Mouse (Mus musculus) E14TG2a.4 (cell line): Measurements from ENCODE around the gene Depdc5.

Source experiments
- H3K27me3 ChIP-seq: 2 replicates; pipeline ENCODE4 v1.6.1; 2014; ENCODE audit warnings: low read length, control low read depth; ENCODE audit not compliant: insufficient read depth
- H3K36me3 ChIP-seq: 2 replicates; pipeline ENCODE4 v1.6.1; 2014; ENCODE audit warnings: low read length, control low read depth; ENCODE audit not compliant: insufficient read depth
- H3K4me1 ChIP-seq: replicated peaks from 2 replicates; pipeline ENCODE4 v1.6.1; 2014; ENCODE audit warnings: low read depth, low read length, control low read depth
- H3K4me3 ChIP-seq: replicated peaks from 2 replicates; pipeline ENCODE4 v1.5.1; 2014; ENCODE audit warnings: mild to moderate bottlenecking, low read length
- H3K9me3 ChIP-seq: 2 replicates; pipeline ENCODE4 v1.6.1; 2014; ENCODE audit warnings: low read length, control low read depth
- CTCF ChIP-seq: conservative IDR thresholded peaks from 2 replicates; pipeline ENCODE4 v1.5.1; 2014; ENCODE audit warnings: low read length
- NANOG ChIP-seq: IDR thresholded peaks from 2 replicates; pipeline ENCODE4 v1.6.1; 2014; ENCODE audit warnings: borderline replicate concordance, low read length, mixed read lengths
- POU5F1 ChIP-seq: IDR thresholded peaks from 2 replicates; pipeline ENCODE4 v1.6.1; 2014; ENCODE audit warnings: low read length, borderline replicate concordance

Depdc5 gene

GRCm38 (mm10) chr5:32934654-32935053, 71.2 kb downstream of the Depdc5 start:
- Histone ChIP-seq H3K4me3 (no peak overlapping the region), H3K27me3 (no peaks in the 10 kb centered on the region), H3K4me1 (no peaks in the 10 kb centered on the region), H3K36me3 (peaks cover 69% of the 10 kb centered on the region), H3K9me3 (no peaks in the 10 kb centered on the region)
- TF ChIP-seq CTCF (peak; percentile 19; the same call in 1 of the 2 replicates), NANOG (no peak)

GRCm38 (mm10) chr5:32940586-32940985, 77.1 kb downstream of the Depdc5 start:
- peaks cover 10% of the 10 kb centered on the region for H3K4me1 ChIP-seq
- peaks cover 82% of the 10 kb centered on the region for H3K36me3 ChIP-seq
- H3K9me3 ChIP-seq: no peaks in the 10 kb centered on the region
- no peaks in the 10 kb centered on the region for H3K27me3 ChIP-seq
- H3K4me3 ChIP-seq: no peak overlapping the region
- TF ChIP-seq CTCF (no peak), NANOG (no peak), POU5F1 (no peak)

DNA sequence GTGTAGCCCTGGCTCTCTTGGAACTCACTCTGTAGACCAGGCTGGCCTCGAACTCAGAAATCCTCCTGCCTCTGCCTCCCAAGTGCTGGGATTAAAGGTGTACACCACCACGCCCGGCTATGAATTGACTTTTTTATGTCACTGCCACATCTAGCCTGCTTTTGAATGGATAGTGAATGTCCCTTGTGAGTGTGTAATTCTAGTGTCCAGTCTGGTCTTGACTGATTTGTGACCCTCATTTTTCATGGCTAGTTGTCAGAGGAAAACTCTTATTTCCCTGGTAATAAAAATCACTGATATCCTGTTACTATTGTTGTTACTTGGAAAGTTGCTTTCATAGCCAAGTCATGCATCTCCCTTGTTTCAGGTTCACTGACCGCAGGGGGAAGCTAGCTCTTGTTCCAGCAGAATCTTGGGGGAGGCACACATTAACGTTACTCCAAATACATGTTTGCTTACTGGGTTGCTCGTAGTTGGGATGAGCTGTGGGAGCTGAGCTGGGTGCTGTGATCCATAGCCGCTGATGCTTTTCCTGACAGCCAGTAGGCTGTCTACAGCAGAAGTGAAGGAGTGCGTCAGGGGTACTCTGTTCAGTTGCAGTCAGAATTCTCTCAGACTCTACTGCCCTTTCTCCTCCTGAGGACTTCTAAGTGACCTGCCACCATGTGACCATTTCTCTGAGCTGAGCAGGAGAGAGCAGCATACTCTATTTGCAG, 77.9 kb downstream of the Depdc5 start:
- no peak for TF ChIP-seq NANOG
- TF ChIP-seq POU5F1: no peak
- no peak for TF ChIP-seq CTCF
- Histone ChIP-seq H3K4me1 (peaks cover 10% of the 10 kb centered on the region), H3K9me3 (no peaks in the 10 kb centered on the region), H3K4me3 (no peak overlapping the region), H3K27me3 (no peaks in the 10 kb centered on the region), H3K36me3 (peaks cover 82% of the 10 kb centered on the region)

GRCm38 (mm10) chr5:32950077-32950476, 86.6 kb downstream of the Depdc5 start:
- peaks cover 46% of the 10 kb centered on the region for H3K36me3 ChIP-seq
- no peak for TF ChIP-seq POU5F1
- no peak for TF ChIP-seq CTCF
- TF ChIP-seq NANOG: no peak

DNA sequence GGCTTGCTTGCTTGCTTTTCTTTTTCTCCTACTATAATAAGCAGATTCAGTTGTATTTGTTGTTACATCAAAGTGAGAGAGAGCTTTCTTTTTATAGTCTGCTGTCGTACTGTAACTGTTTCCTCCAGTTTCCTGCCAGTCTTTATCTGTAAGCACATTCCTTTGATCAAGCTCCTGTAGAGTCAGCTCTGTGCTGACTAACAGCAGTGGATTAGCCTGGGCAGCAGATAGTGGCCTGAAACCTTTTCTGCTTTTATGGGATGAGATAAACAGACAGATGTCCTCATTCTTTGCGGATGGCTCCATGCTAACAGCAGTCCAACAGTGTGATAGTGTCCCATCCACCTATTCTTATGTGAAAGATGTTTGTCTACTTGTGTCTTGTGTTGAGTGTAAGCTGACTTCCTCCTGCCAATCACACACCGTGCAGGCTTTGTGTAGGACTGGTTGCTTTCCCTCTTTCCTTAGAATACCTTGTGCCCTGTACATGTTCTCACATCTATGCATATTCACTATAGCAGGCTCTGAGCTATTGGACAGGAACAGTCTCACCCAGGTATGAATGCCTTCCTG, 87.3 kb downstream of the Depdc5 start:
- TF ChIP-seq NANOG: no peak
- TF ChIP-seq CTCF: no peak
- no peak for TF ChIP-seq POU5F1
- Histone ChIP-seq H3K9me3 (peaks cover 14% of the 10 kb centered on the region), H3K4me1 (peaks cover 4% of the 10 kb centered on the region; the same call in 1 of the 2 replicates), H3K36me3 (peaks cover 44% of the 10 kb centered on the region), H3K4me3 (no peak overlapping the region), H3K27me3 (no peaks in the 10 kb centered on the region)

More at GRCm38 (mm10) chr5:32950077-32950476, 86.6 kb downstream of the Depdc5 start:
- Histone ChIP-seq H3K9me3 (peaks cover 14% of the 10 kb centered on the region), H3K27me3 (no peaks in the 10 kb centered on the region), H3K4me3 (no peak overlapping the region), H3K4me1 (peaks cover 3% of the 10 kb centered on the region)

DNA sequence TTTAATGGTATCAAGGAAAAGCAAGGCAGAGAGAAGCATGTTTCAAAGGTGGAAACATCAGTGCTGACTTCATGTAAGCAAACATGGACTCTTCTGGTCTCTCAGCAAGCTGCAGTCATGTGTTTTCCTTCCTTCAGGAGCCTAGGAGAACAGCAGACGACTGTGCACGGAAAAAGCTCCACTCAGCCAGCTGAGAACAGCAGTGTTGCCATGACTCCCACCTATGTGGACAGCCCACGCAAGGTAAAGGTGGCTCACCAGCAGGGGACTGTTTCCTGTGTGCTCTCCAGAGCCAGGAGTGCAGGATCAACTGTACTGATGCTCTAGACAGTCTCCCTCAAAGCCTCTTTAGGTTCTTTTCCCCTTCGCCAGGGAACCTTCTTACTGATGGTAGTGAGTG, 92.2 kb downstream of the Depdc5 start:
- Histone ChIP-seq H3K9me3 (no peaks in the 10 kb centered on the region), H3K36me3 (peaks cover 33% of the 10 kb centered on the region), H3K27me3 (no peaks in the 10 kb centered on the region), H3K4me1 (peaks cover 18% of the 10 kb centered on the region), H3K4me3 (no peak overlapping the region)
- TF ChIP-seq NANOG (no peak), POU5F1 (no peak)

GRCm38 (mm10) chr5:32961616-32962015, 98.1 kb downstream of the Depdc5 start:
- Histone ChIP-seq H3K36me3 (peaks cover 34% of the 10 kb centered on the region), H3K9me3 (no peaks in the 10 kb centered on the region), H3K27me3 (no peaks in the 10 kb centered on the region), H3K4me3 (no peak overlapping the region; the same call in 1 of the 2 replicates), H3K4me1 (peaks cover 43% of the 10 kb centered on the region)
- no peak for TF ChIP-seq CTCF
- TF ChIP-seq NANOG: no peak
- TF ChIP-seq POU5F1: no peak

DNA sequence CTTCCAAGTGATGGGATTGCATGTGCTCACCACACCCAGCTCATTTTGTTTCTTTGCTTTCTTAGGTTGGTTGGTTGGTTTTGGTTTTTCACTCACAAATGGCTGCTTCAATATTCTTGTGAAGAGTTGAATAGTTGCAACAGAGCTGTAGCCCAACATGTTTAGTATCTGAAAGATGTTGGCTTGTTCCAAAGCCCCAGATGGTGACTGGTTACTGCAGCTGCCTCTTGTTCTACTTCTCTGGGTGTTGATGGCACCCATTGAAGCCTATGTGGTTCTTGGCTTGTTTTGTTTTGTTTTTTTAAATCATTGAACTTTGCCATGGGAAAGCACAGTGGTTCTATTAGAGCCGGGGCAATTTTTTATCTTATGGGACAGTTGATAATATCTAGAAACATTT, 99.1 kb downstream of the Depdc5 start:
- TF ChIP-seq NANOG (no peak), CTCF (no peak), POU5F1 (no peak)
- H3K27me3 ChIP-seq: no peaks in the 10 kb centered on the region
- peaks cover 43% of the 10 kb centered on the region for H3K4me1 ChIP-seq
- H3K4me3 ChIP-seq: no peak overlapping the region
- H3K9me3 ChIP-seq: no peaks in the 10 kb centered on the region
- H3K36me3 ChIP-seq: peaks cover 40% of the 10 kb centered on the region

DNA sequence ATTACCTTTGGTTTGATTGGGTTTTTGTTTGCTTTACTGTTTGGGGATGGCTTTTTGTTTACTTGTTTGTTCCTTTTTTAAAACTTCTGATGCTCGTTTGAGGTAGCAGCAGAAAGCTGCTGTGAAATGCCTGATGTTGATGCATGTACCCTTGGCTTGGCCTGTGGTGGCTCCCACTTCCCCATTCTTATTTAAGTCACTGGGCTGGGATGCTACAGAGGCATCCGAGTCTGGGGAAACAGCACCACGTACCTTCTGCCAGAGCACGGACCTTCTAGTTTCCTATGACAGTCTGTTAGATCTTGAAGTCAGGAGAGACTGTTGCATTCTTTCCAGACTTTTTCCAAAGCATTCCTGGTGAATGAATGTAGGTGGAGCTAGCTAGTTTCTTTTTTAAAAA, 113.0 kb downstream of the Depdc5 start:
- Histone ChIP-seq H3K36me3 (peaks cover 34% of the 10 kb centered on the region), H3K4me1 (no peaks in the 10 kb centered on the region), H3K27me3 (no peaks in the 10 kb centered on the region), H3K4me3 (no peak overlapping the region), H3K9me3 (no peaks in the 10 kb centered on the region)
- TF ChIP-seq POU5F1 (no peak), NANOG (no peak), CTCF (no peak)
